Mouse (Mus musculus): ENCODE measurements around the gene Arhgef18. TPM values are rescaled to one million over a fixed set of nuclear protein-coding genes. Genes with fewer than 3 reads are reported as not detected.
A peak's percentile ranks its signal among the peaks of the same experiment; 100 is the strongest.

The Arhgef18 gene
- polyA plus RNA-seq, 1 experiment from 2014 or later = 12.6 TPM

DNA sequence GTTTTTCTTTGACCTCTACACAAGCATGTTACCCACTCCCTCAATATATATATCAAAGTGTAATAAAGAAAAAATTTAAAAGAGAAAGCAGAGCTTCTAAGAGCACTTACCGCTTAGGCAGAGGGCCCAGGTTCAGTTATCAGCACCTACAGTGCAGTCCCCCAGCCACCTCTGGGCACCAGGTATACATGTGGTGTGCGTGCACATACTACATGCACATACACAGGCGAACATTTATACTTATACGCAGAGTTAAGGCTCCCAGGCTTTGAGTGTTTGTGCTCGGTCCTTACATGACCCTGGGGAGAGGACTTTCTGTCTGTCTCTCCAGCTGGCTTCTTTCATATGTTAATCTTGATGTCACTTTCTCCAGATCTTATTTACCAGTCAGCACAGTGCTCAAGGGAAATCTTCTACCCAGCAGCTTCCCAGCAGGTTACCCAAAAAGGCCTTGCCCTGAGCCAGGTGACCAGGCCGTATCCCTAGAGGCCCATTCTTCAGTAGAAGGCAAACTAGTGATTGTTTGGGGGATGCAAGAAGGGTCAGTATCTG, 21.9 kb downstream of the Arhgef18 start:
- H3K36me3 ChIP-seq (replicated peaks; ENCODE audit: control insufficient read depth, insufficient read depth) = no peaks in the 10 kb centered on the region
- no peak overlapping the region for H3K27ac ChIP-seq
- peaks cover 17% of the 10 kb centered on the region for H3K4me1 ChIP-seq (replicated peaks; ENCODE audit: control insufficient read depth, insufficient read depth, low read length)
- ATAC-seq (ENCODE audit: low FRiP score) (no peak), DNase-seq (ENCODE audit: low spot score) (no peak)
- no peak overlapping the region for H3K4me2 ChIP-seq (replicated peaks)
- 39% methylated on average over 6 of the region's 6 CpGs for WGBS
- H3K9me3 ChIP-seq (ENCODE audit: control insufficient read depth, low read length) = no peaks in the 10 kb centered on the region
- H3K27me3 ChIP-seq (ENCODE audit: control insufficient read depth, insufficient read depth, low read length) = no peaks in the 10 kb centered on the region
- H3K4me3 ChIP-seq (replicated peaks; ENCODE audit: low read length) = no peak overlapping the region
- peak overlapping the region; percentile 13; the same call in 1 of the 2 replicates for H3K9ac ChIP-seq

DNA sequence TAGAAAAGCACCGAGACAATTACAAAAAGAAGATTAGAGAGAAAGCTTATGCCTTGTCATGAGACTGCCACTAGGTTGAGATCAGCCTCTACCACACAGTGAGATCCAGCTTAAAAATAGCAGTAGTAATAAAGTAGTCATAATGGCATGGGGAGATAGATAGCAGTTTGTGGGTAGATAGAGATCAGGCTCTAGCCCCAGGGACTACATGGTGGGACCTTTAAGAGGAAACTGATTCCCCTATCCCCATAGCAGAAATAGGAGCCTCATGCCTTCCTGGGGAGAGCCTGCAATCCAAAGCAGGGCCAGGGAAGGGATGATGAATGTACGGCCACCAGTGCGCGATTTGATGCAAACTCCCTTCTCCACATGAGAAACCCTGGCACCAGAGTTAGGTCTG, 22.5 kb downstream of the Arhgef18 start:
- Histone ChIP-seq H3K27ac (no peak overlapping the region), H3K4me2 (replicated peaks) (no peak overlapping the region), H3K9me3 (ENCODE audit: control insufficient read depth, low read length) (no peaks in the 10 kb centered on the region), H3K36me3 (replicated peaks; ENCODE audit: control insufficient read depth, insufficient read depth) (no peaks in the 10 kb centered on the region), H3K27me3 (ENCODE audit: control insufficient read depth, insufficient read depth, low read length) (no peaks in the 10 kb centered on the region), H3K4me1 (replicated peaks; ENCODE audit: control insufficient read depth, insufficient read depth, low read length) (peaks cover 17% of the 10 kb centered on the region), H3K4me3 (replicated peaks; ENCODE audit: low read length) (no peak overlapping the region), H3K9ac (no peak overlapping the region)
- DNase-seq (ENCODE audit: low spot score) = no peak
- no peak for ATAC-seq (ENCODE audit: low FRiP score)
- WGBS = 51% methylated on average over 4 of the region's 4 CpGs

DNA sequence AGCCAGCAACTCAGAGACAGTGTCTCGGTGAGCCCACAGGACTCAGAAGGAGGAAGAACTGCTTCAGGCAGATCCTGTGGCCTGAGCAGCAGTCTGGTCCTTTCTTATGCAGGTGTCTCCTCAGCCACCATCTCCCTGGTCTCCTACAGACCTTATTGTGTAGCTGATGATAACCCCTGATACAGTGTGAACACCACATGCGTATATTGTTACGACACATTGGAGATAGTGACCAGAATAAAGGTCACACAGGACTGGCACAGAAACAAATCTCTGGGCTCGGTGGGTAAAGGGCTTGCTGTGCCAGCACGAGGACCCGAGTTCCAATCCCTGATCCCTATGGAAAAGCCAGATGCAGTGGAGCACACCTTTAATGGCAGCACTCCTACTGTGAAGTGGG, 22.9 kb downstream of the Arhgef18 start:
- WGBS = 75% methylated on average over 6 of the region's 6 CpGs
- H3K4me1 ChIP-seq (replicated peaks; ENCODE audit: control insufficient read depth, insufficient read depth, low read length) = peaks cover 17% of the 10 kb centered on the region
- no peak overlapping the region for H3K4me2 ChIP-seq (replicated peaks)
- DNase-seq (ENCODE audit: low spot score) (no peak), ATAC-seq (ENCODE audit: low FRiP score) (no peak)
- no peaks in the 10 kb centered on the region for H3K9me3 ChIP-seq (ENCODE audit: control insufficient read depth, low read length)
- no peak overlapping the region for H3K4me3 ChIP-seq (replicated peaks; ENCODE audit: low read length)
- no peaks in the 10 kb centered on the region for H3K36me3 ChIP-seq (replicated peaks; ENCODE audit: control insufficient read depth, insufficient read depth)
- no peak overlapping the region for H3K9ac ChIP-seq
- no peak overlapping the region for H3K27ac ChIP-seq
- H3K27me3 ChIP-seq (ENCODE audit: control insufficient read depth, insufficient read depth, low read length) = no peaks in the 10 kb centered on the region

DNA sequence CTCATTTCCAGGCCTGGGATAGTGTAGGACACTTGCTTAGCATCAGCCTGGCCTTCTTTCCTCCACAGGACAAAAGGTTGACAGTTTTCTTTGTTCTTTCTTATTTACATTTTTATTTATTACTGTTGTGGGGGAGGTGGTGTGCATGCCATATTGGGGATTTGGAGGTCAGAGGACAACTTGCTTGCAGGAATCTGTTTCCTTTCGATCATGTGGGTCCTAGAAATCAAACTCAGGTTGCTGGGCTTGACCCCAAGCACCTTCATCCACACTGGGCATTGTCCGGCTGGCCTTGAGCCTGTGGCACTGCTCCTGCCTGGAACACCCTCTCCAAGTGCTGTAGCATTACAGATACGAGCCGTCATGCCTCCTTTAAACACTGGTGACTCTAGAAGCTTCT, 24.0 kb downstream of the Arhgef18 start:
- no peak overlapping the region for H3K4me3 ChIP-seq (replicated peaks; ENCODE audit: low read length)
- H3K9me3 ChIP-seq (ENCODE audit: control insufficient read depth, low read length) = no peaks in the 10 kb centered on the region
- H3K27ac ChIP-seq = no peak overlapping the region
- WGBS = 23% methylated on average over 4 of the region's 4 CpGs
- H3K9ac ChIP-seq = no peak overlapping the region
- DNase-seq (ENCODE audit: low spot score) (no peak), ATAC-seq (ENCODE audit: low FRiP score) (no peak)
- H3K4me2 ChIP-seq (replicated peaks) = no peak overlapping the region
- peaks cover 17% of the 10 kb centered on the region for H3K4me1 ChIP-seq (replicated peaks; ENCODE audit: control insufficient read depth, insufficient read depth, low read length)
- H3K36me3 ChIP-seq (replicated peaks; ENCODE audit: control insufficient read depth, insufficient read depth) = no peaks in the 10 kb centered on the region
- H3K27me3 ChIP-seq (ENCODE audit: control insufficient read depth, insufficient read depth, low read length) = no peaks in the 10 kb centered on the region

DNA sequence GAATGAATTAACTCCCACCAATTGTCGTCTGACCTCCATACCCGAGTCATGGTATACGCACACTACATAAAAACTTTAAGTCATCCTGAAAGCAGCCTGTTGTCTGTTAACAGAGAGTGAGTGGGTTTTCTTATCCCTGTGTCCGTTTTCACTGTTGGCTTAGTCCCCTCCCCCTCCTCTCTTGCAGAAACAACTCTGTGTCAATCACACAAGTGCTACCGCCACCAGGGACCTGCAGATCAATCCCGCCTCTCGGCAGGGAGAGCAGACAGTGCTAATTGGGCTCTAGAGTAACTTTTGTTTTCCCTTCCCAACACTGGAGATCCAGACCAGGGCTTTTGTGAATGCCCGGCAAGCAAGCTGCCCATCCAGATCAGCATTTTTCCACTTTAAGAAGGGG, 24.6 kb downstream of the Arhgef18 start:
- no peak overlapping the region for H3K27ac ChIP-seq
- no peak overlapping the region for H3K4me3 ChIP-seq (replicated peaks; ENCODE audit: low read length)
- H3K4me2 ChIP-seq (replicated peaks) = no peak overlapping the region
- WGBS = 3% methylated on average over 8 of the region's 8 CpGs
- no peaks in the 10 kb centered on the region for H3K9me3 ChIP-seq (ENCODE audit: control insufficient read depth, low read length)
- DNase-seq (ENCODE audit: low spot score) = no peak
- H3K4me1 ChIP-seq (replicated peaks; ENCODE audit: control insufficient read depth, insufficient read depth, low read length) = peaks cover 17% of the 10 kb centered on the region
- H3K27me3 ChIP-seq (ENCODE audit: control insufficient read depth, insufficient read depth, low read length) = no peaks in the 10 kb centered on the region
- ATAC-seq (ENCODE audit: low FRiP score) = peak; percentile 49; the same call in 1 of the 2 replicates
- H3K36me3 ChIP-seq (replicated peaks; ENCODE audit: control insufficient read depth, insufficient read depth) = no peaks in the 10 kb centered on the region
- H3K9ac ChIP-seq = no peak overlapping the region

DNA sequence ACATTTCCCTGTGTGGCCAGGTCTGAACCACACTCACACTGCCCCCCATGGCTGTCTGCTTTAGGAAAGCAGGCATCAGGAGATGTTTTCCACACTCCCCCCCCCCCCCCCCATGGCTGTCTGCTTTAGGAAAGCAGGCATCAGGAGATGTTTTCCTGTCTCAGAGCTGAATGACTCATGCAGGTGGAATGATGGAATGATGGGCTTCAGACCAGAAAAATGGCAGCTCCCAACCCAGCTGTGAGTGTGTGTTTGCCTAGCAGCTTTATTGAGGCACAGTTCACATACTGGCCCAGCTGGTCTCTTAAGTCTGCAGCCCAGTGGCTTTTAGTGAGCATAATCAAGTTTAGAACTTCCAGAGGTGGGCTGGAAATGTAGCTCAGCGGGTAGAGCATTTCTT, 25.3 kb downstream of the Arhgef18 start:
- 96% methylated on average over 1 of the region's 1 CpGs for WGBS
- ATAC-seq (ENCODE audit: low FRiP score) (no peak), DNase-seq (ENCODE audit: low spot score) (no peak)
- Histone ChIP-seq H3K4me1 (replicated peaks; ENCODE audit: control insufficient read depth, insufficient read depth, low read length) (peaks cover 17% of the 10 kb centered on the region), H3K4me2 (replicated peaks) (no peak overlapping the region), H3K4me3 (replicated peaks; ENCODE audit: low read length) (no peak overlapping the region), H3K9ac (no peak overlapping the region), H3K27me3 (ENCODE audit: control insufficient read depth, insufficient read depth, low read length) (no peaks in the 10 kb centered on the region), H3K9me3 (ENCODE audit: control insufficient read depth, low read length) (no peaks in the 10 kb centered on the region), H3K36me3 (replicated peaks; ENCODE audit: control insufficient read depth, insufficient read depth) (no peaks in the 10 kb centered on the region), H3K27ac (no peak overlapping the region)

DNA sequence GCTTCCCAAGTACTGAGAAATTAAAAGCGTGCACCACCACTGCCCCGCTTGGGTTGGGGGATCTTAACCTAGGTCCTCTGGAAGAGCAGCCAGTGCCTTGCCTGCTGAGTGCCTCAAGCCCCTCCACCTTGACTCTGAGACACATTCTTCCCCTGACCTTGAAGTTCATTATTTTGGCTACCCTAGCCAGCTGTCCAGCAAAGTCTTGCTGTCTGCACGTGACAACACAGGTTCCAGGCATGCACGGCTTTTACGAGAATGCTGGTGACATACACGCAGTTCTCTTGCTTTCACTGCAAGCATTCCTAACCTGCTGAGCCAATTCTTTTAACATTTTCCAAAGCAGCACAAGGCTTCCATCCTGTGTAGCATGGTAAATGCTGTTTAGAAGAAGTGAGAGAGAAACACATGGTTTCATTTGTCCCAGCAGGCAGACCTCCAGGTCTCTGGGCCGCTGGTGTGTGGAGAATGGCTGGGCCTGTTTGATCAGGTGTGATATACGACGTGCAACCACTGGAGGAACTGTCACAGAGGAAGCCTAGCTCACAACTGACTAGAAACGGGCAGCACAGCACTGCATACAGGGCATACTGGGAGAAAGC, 27.4 kb downstream of the Arhgef18 start:
- no peak overlapping the region; the same call in 1 of the 2 replicates for H3K27ac ChIP-seq
- H3K4me1 ChIP-seq (replicated peaks; ENCODE audit: control insufficient read depth, insufficient read depth, low read length) = peaks cover 12% of the 10 kb centered on the region
- no peak for ATAC-seq (ENCODE audit: low FRiP score)
- H3K4me2 ChIP-seq (replicated peaks) = no peak overlapping the region
- no peak overlapping the region for H3K9ac ChIP-seq
- no peaks in the 10 kb centered on the region for H3K27me3 ChIP-seq (ENCODE audit: control insufficient read depth, insufficient read depth, low read length)
- no peak for DNase-seq (ENCODE audit: low spot score)
- no peak overlapping the region for H3K4me3 ChIP-seq (replicated peaks; ENCODE audit: low read length)
- no peaks in the 10 kb centered on the region for H3K36me3 ChIP-seq (replicated peaks; ENCODE audit: control insufficient read depth, insufficient read depth)
- H3K9me3 ChIP-seq (ENCODE audit: control insufficient read depth, low read length) = no peaks in the 10 kb centered on the region
- 82% methylated on average over 10 of the region's 10 CpGs for WGBS

DNA sequence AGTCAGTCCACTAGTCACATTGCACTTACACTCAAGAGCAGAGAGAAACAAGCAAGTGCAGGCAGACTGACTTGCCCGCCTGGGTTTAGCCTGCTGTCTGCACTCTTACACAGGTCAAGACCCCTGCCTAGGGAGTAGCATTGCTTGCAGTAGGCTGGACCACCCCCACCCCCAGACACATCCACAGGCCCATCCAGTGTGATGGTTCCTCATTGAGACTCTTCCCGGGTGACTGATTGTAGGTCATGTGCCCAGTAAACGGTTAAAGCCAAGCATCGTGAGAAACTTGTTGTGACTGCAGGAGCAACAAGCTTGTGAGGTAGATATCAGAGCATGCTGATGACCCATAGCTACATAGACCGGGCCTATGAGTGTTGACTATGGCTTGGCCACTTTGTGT, 28.7 kb downstream of the Arhgef18 start:
- DNase-seq (ENCODE audit: low spot score) = no peak
- WGBS = 91% methylated on average over 5 of the region's 5 CpGs
- no peaks in the 10 kb centered on the region for H3K27me3 ChIP-seq (ENCODE audit: control insufficient read depth, insufficient read depth, low read length)

DNA sequence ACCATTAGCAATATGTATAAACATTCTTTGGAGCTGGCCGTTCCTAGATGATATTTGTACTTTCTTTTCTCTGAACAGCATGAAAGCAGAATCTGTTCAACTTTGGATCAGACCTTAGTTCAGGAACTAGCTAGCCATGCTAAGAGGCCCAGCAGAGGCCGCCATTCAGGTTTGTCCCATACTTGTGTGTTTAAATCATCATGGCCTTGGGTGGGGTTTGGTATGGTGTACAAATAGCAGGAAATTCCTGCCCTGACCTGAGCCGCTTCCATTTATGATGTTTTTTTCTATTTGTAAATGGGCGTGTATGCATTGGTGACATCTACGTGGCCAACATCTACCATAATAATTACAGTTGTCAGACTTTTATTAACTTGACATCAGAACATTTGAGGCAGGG, 32.4 kb downstream of the Arhgef18 start:
- no peak overlapping the region for H3K9ac ChIP-seq
- ATAC-seq (ENCODE audit: low FRiP score) (no peak), DNase-seq (ENCODE audit: low spot score) (no peak)
- WGBS = 91% methylated on average over 5 of the region's 5 CpGs
- no peak overlapping the region for H3K4me3 ChIP-seq (replicated peaks; ENCODE audit: low read length)
- H3K36me3 ChIP-seq (replicated peaks; ENCODE audit: control insufficient read depth, insufficient read depth) = peaks cover 29% of the 10 kb centered on the region
- no peak overlapping the region for H3K4me2 ChIP-seq (replicated peaks)
- H3K4me1 ChIP-seq (replicated peaks; ENCODE audit: control insufficient read depth, insufficient read depth, low read length) = no peaks in the 10 kb centered on the region
- H3K27ac ChIP-seq = no peak overlapping the region
- H3K9me3 ChIP-seq (ENCODE audit: control insufficient read depth, low read length) = no peaks in the 10 kb centered on the region
- H3K27me3 ChIP-seq (ENCODE audit: control insufficient read depth, insufficient read depth, low read length) = no peaks in the 10 kb centered on the region

More for the DNA sequence above, 28.7 kb downstream of the Arhgef18 start:
- Histone ChIP-seq H3K4me1 (replicated peaks; ENCODE audit: control insufficient read depth, insufficient read depth, low read length) (peaks cover 12% of the 10 kb centered on the region), H3K9me3 (ENCODE audit: control insufficient read depth, low read length) (no peaks in the 10 kb centered on the region), H3K4me2 (replicated peaks) (no peak overlapping the region), H3K9ac (no peak overlapping the region), H3K36me3 (replicated peaks; ENCODE audit: control insufficient read depth, insufficient read depth) (no peaks in the 10 kb centered on the region), H3K27ac (no peak overlapping the region), H3K4me3 (replicated peaks; ENCODE audit: low read length) (no peak overlapping the region)
- ATAC-seq (ENCODE audit: low FRiP score) = no peak

DNA sequence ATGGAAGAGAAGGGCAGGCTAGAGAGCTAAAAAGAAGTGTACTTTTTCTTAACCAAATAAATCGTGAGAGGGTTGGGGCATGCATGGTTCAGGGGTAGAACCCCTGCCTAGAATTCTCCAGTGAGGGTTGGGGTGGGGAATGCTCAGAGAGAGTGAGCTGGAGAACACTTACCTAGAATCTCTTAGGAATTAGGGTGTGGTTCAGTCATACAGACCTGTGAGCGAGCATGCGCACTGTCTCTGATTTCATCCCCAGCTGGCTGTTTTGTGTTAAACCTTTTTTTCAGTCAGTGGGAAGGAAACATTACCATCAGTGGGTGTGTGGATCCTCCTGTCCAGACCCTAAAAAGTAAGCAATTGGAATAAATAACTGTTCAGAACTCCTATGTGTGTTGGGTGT, 33.4 kb downstream of the Arhgef18 start:
- WGBS = 93% methylated on average over 3 of the region's 3 CpGs
- no peak for ATAC-seq (ENCODE audit: low FRiP score)

More for the DNA sequence above, 33.4 kb downstream of the Arhgef18 start:
- Histone ChIP-seq H3K4me3 (replicated peaks; ENCODE audit: low read length) (no peak overlapping the region), H3K36me3 (replicated peaks; ENCODE audit: control insufficient read depth, insufficient read depth) (peaks cover 39% of the 10 kb centered on the region), H3K27ac (no peak overlapping the region), H3K4me2 (replicated peaks) (no peak overlapping the region), H3K4me1 (replicated peaks; ENCODE audit: control insufficient read depth, insufficient read depth, low read length) (no peaks in the 10 kb centered on the region), H3K9ac (no peak overlapping the region), H3K27me3 (ENCODE audit: control insufficient read depth, insufficient read depth, low read length) (no peaks in the 10 kb centered on the region), H3K9me3 (ENCODE audit: control insufficient read depth, low read length) (no peaks in the 10 kb centered on the region)
- DNase-seq (ENCODE audit: low spot score) = no peak

Data from hindbrain, embryonic 14.5 days (tissue).